Mouse (Mus musculus) CH12.LX (cell line): ENCODE measurements around the gene Fam92b. TPM values are rescaled to one million over a fixed set of nuclear protein-coding genes. Genes with fewer than 3 reads are reported as not detected.

Experiments
- DNase-seq: peaks from one replicate; pipeline ENCODE4 v3.0.0-alpha.2; 2013; ENCODE audit errors: extremely low read depth
- H3K27ac ChIP-seq: 2 replicates; pipeline ENCODE4 v1.5.1; 2012; ENCODE audit warnings: low read depth, mild to moderate bottlenecking, control low read depth, moderate library complexity; ENCODE audit not compliant: insufficient read depth
- H3K27me3 ChIP-seq: replicated peaks from 2 replicates; pipeline ENCODE3; 2012; ENCODE audit warnings: inconsistent platforms
- H3K36me3 ChIP-seq, 2 experiments: replicated peaks in 1 of 2; 2 replicates each; pipeline versions ENCODE3 to v1.6.1; 2012; ENCODE audit warnings: inconsistent platforms in 1 of 2, low read length in 1 of 2, mild to moderate bottlenecking in 1 of 2, mixed read lengths in 1 of 2, moderate library complexity in 1 of 2; ENCODE audit not compliant: control insufficient read depth in 1 of 2, insufficient read depth in 1 of 2
- H3K4me1 ChIP-seq, 2 experiments: 2 replicates each; pipeline ENCODE4 v1.6.1; 2012; ENCODE audit warnings: inconsistent platforms in 1 of 2, moderate library complexity in 1 of 2; ENCODE audit not compliant: insufficient read depth in 2 of 2, control insufficient read depth in 1 of 2
- H3K4me2 ChIP-seq: 2 replicates; pipeline ENCODE4 v1.6.1; 2012; ENCODE audit warnings: low read depth, mild to moderate bottlenecking, control low read depth; ENCODE audit not compliant: poor library complexity, insufficient read depth, severe bottlenecking
- H3K4me3 ChIP-seq, 3 experiments: fragments of 150-350 bp in 1 of 3; sonication (generic) in 1 of 3; replicated peaks in 1 of 3; 2 replicates each; pipeline versions ENCODE3 to v1.5.1; 2011 to 2012; ENCODE audit warnings: low read depth in 2 of 3, low read length in 2 of 3, mild to moderate bottlenecking in 2 of 3, moderate library complexity in 2 of 3, control low read depth in 1 of 3, improper control_type of control experiment in 1 of 3, inconsistent platforms in 1 of 3, mixed read lengths in 1 of 3; ENCODE audit not compliant: poor library complexity in 1 of 3
- H3K79me2 ChIP-seq: replicated peaks from 2 replicates; pipeline ENCODE4 v1.6.1; 2012; ENCODE audit warnings: mild to moderate bottlenecking, moderate library complexity; ENCODE audit not compliant: control insufficient read depth, poor library complexity, insufficient read depth, severe bottlenecking; ENCODE audit errors: extremely low read depth
- H3K9ac ChIP-seq: 2 replicates; pipeline ENCODE4 v1.6.1; 2012; ENCODE audit warnings: low read depth, mild to moderate bottlenecking, control low read depth, moderate library complexity; ENCODE audit not compliant: insufficient read depth
- H3K9me3 ChIP-seq: replicated peaks from 2 replicates; pipeline ENCODE3; 2012; ENCODE audit warnings: low read length, inconsistent platforms, mixed read lengths
- CHD1 ChIP-seq: IDR thresholded peaks from 2 replicates; pipeline ENCODE4 v1.6.1; 2012; ENCODE audit warnings: low read depth, low read length, improper control_type of control experiment, inconsistent platforms
- CHD2 ChIP-seq: IDR thresholded peaks from 2 replicates; pipeline ENCODE4 v1.6.1; 2011; ENCODE audit warnings: low read length, improper control_type of control experiment
- ELF1 ChIP-seq: IDR thresholded peaks from 2 replicates; pipeline ENCODE4 v1.6.1; 2014; ENCODE audit warnings: low read depth, mild to moderate bottlenecking, inconsistent platforms, low read length, improper control_type of control experiment
- GABPA ChIP-seq: IDR thresholded peaks from 2 replicates; pipeline ENCODE4 v1.6.1; 2012; ENCODE audit warnings: low read depth, low read length, improper control_type of control experiment, inconsistent platforms; ENCODE audit not compliant: insufficient replicate concordance
- JUND ChIP-seq: conservative IDR thresholded peaks from 2 replicates; pipeline ENCODE4 v1.6.1; 2011; ENCODE audit warnings: low read depth, low read length, improper control_type of control experiment
- MAZ ChIP-seq: IDR thresholded peaks from 2 replicates; pipeline ENCODE4 v1.6.1; 2012; ENCODE audit warnings: low read depth, mild to moderate bottlenecking, inconsistent platforms, low read length, improper control_type of control experiment, moderate library complexity
- MEF2A ChIP-seq: IDR thresholded peaks from 2 replicates; pipeline ENCODE4 v1.6.1; 2014; ENCODE audit warnings: low read depth, mild to moderate bottlenecking, inconsistent platforms, low read length, improper control_type of control experiment, borderline replicate concordance
- MXI1 ChIP-seq: IDR thresholded peaks from 2 replicates; pipeline ENCODE4 v1.6.1; 2011; ENCODE audit warnings: mild to moderate bottlenecking, low read depth, low read length, improper control_type of control experiment
- NRF1 ChIP-seq: IDR thresholded peaks from 2 replicates; pipeline ENCODE4 v1.6.1; 2014; ENCODE audit warnings: low read depth, mild to moderate bottlenecking, inconsistent platforms, low read length, improper control_type of control experiment, moderate library complexity
- POLR2AphosphoS2 ChIP-seq: IDR thresholded peaks from 2 replicates; pipeline ENCODE4 v1.6.1; 2011; ENCODE audit warnings: low read depth, low read length, improper control_type of control experiment
- SIN3A ChIP-seq: IDR thresholded peaks from 2 replicates; pipeline ENCODE4 v1.6.1; 2012; ENCODE audit warnings: low read length, improper control_type of control experiment, inconsistent platforms
- TBP ChIP-seq: conservative IDR thresholded peaks from 2 replicates; pipeline ENCODE4 v1.6.1; 2011; ENCODE audit warnings: low read depth, low read length, improper control_type of control experiment
- TCF12 ChIP-seq: IDR thresholded peaks from 2 replicates; pipeline ENCODE4 v1.6.1; 2014; ENCODE audit warnings: low read depth, mild to moderate bottlenecking, inconsistent platforms, low read length, improper control_type of control experiment
- UBTF ChIP-seq: IDR thresholded peaks from 2 replicates; pipeline ENCODE4 v1.6.1; 2012; ENCODE audit warnings: low read depth, mild to moderate bottlenecking, inconsistent platforms, low read length, improper control_type of control experiment, moderate library complexity
- USF1 ChIP-seq: IDR thresholded peaks from 2 replicates; pipeline ENCODE4 v1.6.1; 2014; ENCODE audit warnings: low read depth, mild to moderate bottlenecking, inconsistent platforms, low read length, improper control_type of control experiment
- USF2 ChIP-seq: conservative IDR thresholded peaks from 2 replicates; pipeline ENCODE4 v1.6.1; 2011; ENCODE audit warnings: low read depth, low read length, improper control_type of control experiment
- ZC3H11A ChIP-seq: IDR thresholded peaks from 2 replicates; pipeline ENCODE4 v1.6.1; 2012; ENCODE audit warnings: low read depth, mild to moderate bottlenecking, inconsistent platforms, low read length, improper control_type of control experiment
- ZNF384 ChIP-seq: IDR thresholded peaks from 2 replicates; pipeline ENCODE4 v1.6.1; 2012; ENCODE audit warnings: low read depth, low read length, improper control_type of control experiment, inconsistent platforms
- dilution Hi-C: fragments of 300-500 bp; cut with MboI; formaldehyde crosslinking; loops from 2 replicates; pipeline ENCODE4 v1.14.3; 2020; ENCODE audit warnings: low sequenced_read_pairs; ENCODE audit not compliant: extremely low pct_unique_long_range_greater_than_20kb, extremely low pct_ligation_motif_present
- in situ Hi-C: fragments of 300-500 bp; cut with MboI; formaldehyde crosslinking; loops from 3 replicates; pipeline ENCODE4 v1.14.3; 2019; ENCODE audit warnings: low sequenced_read_pairs, low pct_ligation_motif_present, low pct_unique_long_range_greater_than_20kb, mixed read lengths
- polyA plus RNA-seq: library from polyadenylated mRNA; unstranded; fragments of >175 nt; gene quantifications from 2 replicates; pipeline ENCODE4 v1.2.1, GENCODE M21; 2012; ENCODE audit warnings: low read depth; ENCODE audit not compliant: insufficient read length
- total RNA-seq, 2 experiments: library from RNA; depleted of rRNA; stranded (reverse); fragments of 300-350 nt in 1 of 2; fragments of >200 nt in 1 of 2; gene quantifications; 2 replicates each; pipeline ENCODE4 v1.2.3; 2012 to 2014

Fam92b gene
- total and polyA plus RNA-seq, 3 experiments = not detected

DNA sequence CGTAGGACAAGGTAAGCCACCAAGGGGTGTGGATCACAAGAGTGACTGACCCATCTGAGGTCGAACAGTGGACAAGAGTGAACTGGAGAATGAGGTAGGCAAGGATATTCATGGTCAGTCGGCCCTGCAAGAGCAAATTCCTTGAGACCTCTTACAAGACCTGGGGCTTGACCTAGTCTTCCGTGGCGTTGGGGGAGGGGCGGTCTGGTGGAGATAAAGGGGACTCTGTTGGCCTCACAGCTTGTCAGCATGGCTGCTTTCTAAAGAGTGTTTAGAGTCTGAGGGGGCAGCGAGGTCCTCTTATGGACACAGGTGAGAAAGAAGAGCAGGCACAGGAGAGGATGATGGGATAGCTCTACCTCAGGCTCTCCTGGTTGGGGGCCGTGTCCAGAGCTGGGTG is 8.1 kb downstream of the Fam92b start:
- H3K27ac ChIP-seq = no peak overlapping the region
- in situ Hi-C loops (no loop called here), dilution Hi-C loops (no loop called here)
- no peaks in the 10 kb centered on the region for H3K4me1 ChIP-seq
- H3K4me2 ChIP-seq = no peak overlapping the region
- no peaks in the 10 kb centered on the region for H3K79me2 ChIP-seq
- H3K4me3 ChIP-seq = no peak overlapping the region
- no peak overlapping the region for H3K9ac ChIP-seq
- peaks cover 7% of the 10 kb centered on the region for H3K9me3 ChIP-seq
- peaks cover 88% of the 10 kb centered on the region for H3K27me3 ChIP-seq
- TF ChIP-seq CHD1 (no peak), CHD2 (no peak), USF2 (no peak), ZC3H11A (no peak), UBTF (no peak), GABPA (no peak), ZNF384 (no peak), USF1 (no peak), MXI1 (no peak), TCF12 (no peak), MAZ (no peak), JUND (no peak), SIN3A (no peak), MEF2A (no peak), NRF1 (no peak), POLR2AphosphoS2 (no peak)
- H3K36me3 ChIP-seq = no peaks in the 10 kb centered on the region
- DNase-seq = no peak

DNA sequence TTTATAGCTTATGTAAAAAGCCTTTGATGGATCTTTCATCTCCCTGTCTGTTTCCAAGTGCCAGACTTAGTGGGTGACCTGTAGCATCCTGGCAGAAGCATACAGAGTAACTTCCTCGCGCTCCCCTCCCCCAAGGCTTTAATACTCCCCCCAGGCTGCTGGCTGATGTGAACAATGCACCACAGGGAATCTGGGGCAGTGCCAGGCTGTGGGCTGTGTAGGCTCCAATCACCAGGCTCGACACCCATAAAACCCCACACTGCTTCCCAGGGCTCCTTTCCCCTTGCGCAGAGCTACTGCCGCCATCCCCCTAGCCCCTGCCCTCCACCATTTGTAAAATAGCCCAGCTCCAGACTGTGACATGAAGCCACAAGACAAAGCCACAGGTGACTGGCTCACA is 9.4 kb downstream of the Fam92b start:
- Histone ChIP-seq H3K4me1 (no peaks in the 10 kb centered on the region), H3K79me2 (no peaks in the 10 kb centered on the region), H3K36me3 (no peaks in the 10 kb centered on the region), H3K9ac (no peak overlapping the region), H3K4me3 (no peak overlapping the region), H3K27me3 (peaks cover 94% of the 10 kb centered on the region), H3K27ac (no peak overlapping the region), H3K9me3 (peaks cover 5% of the 10 kb centered on the region), H3K4me2 (no peak overlapping the region)
- in situ Hi-C loops (no loop called here), dilution Hi-C loops (no loop called here)
- no peak for TF ChIP-seq CHD2
- TF ChIP-seq ELF1 = no peak
- TF ChIP-seq USF1 = no peak
- TF ChIP-seq MXI1 = no peak
- TF ChIP-seq USF2 = no peak
- TF ChIP-seq TBP = no peak
- no peak for DNase-seq
